Mouse (Mus musculus) liver, postnatal 0 days (tissue): ENCODE measurements around the gene A730046J19Rik. TPM values are rescaled to one million over a fixed set of nuclear protein-coding genes. Genes with fewer than 3 reads are reported as not detected.

Source experiments
- ATAC-seq: fragments of 200-750 bp; cut with Nextera tagmentation; 2 replicates; pipeline ENCODE4 v1.8.0; 2017; ENCODE audit warnings: mild to moderate bottlenecking, moderate library complexity
- DNase-seq: peaks from one replicate; pipeline ENCODE4 v3.0.0-alpha.2; 2016
- H3K27ac ChIP-seq: fragments of 300-500 bp; sonication (generic); 2 replicates; pipeline ENCODE4 v1.5.1; 2014; ENCODE audit warnings: antibody characterized with exemption, moderate library complexity, mild to moderate bottlenecking, low read depth
- H3K27me3 ChIP-seq: fragments of 300-500 bp; sonication (generic); 2 replicates; pipeline ENCODE4 v1.6.1; 2014; ENCODE audit warnings: low read length, control low read depth, mixed read lengths; ENCODE audit not compliant: insufficient read depth
- H3K36me3 ChIP-seq: fragments of 300-500 bp; sonication (generic); replicated peaks from 2 replicates; pipeline ENCODE4 v1.6.1; 2014; ENCODE audit warnings: mild to moderate bottlenecking, control low read depth, low read length, moderate library complexity, mixed read lengths; ENCODE audit not compliant: insufficient read depth
- H3K4me1 ChIP-seq: fragments of 300-500 bp; sonication (generic); 2 replicates; pipeline ENCODE4 v1.6.1; 2014; ENCODE audit warnings: antibody characterized with exemption, mild to moderate bottlenecking, control low read depth; ENCODE audit not compliant: insufficient read depth
- H3K4me2 ChIP-seq: fragments of 300-500 bp; sonication (generic); 2 replicates; pipeline ENCODE4 v1.6.1; 2014; ENCODE audit warnings: low read depth, mild to moderate bottlenecking, low read length, moderate library complexity, mixed read lengths
- H3K4me3 ChIP-seq: fragments of 300-500 bp; sonication (generic); 2 replicates; pipeline ENCODE4 v1.5.1; 2014; ENCODE audit warnings: low read depth, low read length
- H3K9ac ChIP-seq: fragments of 300-500 bp; sonication (generic); replicated peaks from 2 replicates; pipeline ENCODE4 v1.6.1; 2014; ENCODE audit warnings: mild to moderate bottlenecking, moderate library complexity
- H3K9me3 ChIP-seq: fragments of 300-500 bp; sonication (generic); 2 replicates; pipeline ENCODE4 v1.6.1; 2016; ENCODE audit warnings: mild to moderate bottlenecking, control low read depth, low read length, mixed read lengths
- CTCF ChIP-seq: sonication (generic); IDR thresholded peaks from 2 replicates; pipeline ENCODE4 v1.5.1; 2016; ENCODE audit warnings: antibody characterized with exemption, low read depth
- EP300 ChIP-seq: IDR thresholded peaks from 2 replicates; pipeline ENCODE4 v1.6.1; 2016; ENCODE audit warnings: antibody characterized with exemption, low read depth, mild to moderate bottlenecking
- WGBS: fragments of 180-500 bp; shearing (Covaris S2); extraction: QIAGEN DNeasy Blood & Tissue Kit; methylation state at CpG from one replicate; pipeline ENCODE4 v1.1.7; 2014; ENCODE audit not compliant: insufficient replicate concordance; 5-methylcytosine and 5-hydroxymethylcytosine counted together
- polyA plus RNA-seq: library from polyadenylated mRNA; unstranded; fragments of >200 nt; fragmentation: Nextera tagmentation; extraction: Ambion mirVana; gene quantifications from 2 replicates; pipeline ENCODE4 v1.2.1, GENCODE M21; 2015

Gene A730046J19Rik
- 0.06 and 0.14 TPM in 2 replicates for polyA plus RNA-seq

- Histone ChIP-seq H3K4me1 (no peaks in the 10 kb centered on the region), H3K36me3 (no peaks in the 10 kb centered on the region), H3K4me2 (peak within 1 kb of the TSS; percentile 44), H3K27ac (no peak within 1 kb of the TSS), H3K27me3 (0 out of 2 replicates have a peak, but pooled peaks cover 2% of the 10 kb centered on the region), H3K9ac (no peak within 1 kb of the TSS), H3K4me3 (no peak within 1 kb of the TSS), H3K9me3 (no peaks in the 10 kb centered on the region)
- no peak for ATAC-seq
- WGBS = 24% methylated on average over 8 of the region's 8 CpGs
- TF ChIP-seq EP300 (no peak), CTCF (no peak)
- DNase-seq = no peak
Observed at GRCm38 (mm10) chrX:144153523-144153922, at the start of gene A730046J19Rik. A730046J19Rik (plus strand) TSS chrX:144153695.

- Histone ChIP-seq H3K9ac (no peak overlapping the region), H3K36me3 (no peaks in the 10 kb centered on the region), H3K9me3 (no peaks in the 10 kb centered on the region), H3K27ac (no peak overlapping the region), H3K4me1 (no peaks in the 10 kb centered on the region), H3K27me3 (no peaks in the 10 kb centered on the region), H3K4me2 (no peak overlapping the region), H3K4me3 (no peak overlapping the region)
- no peak for TF ChIP-seq EP300
- no peak for TF ChIP-seq CTCF
- WGBS = 72% methylated on average over 2 of the region's 2 CpGs
- no peak for ATAC-seq
- no peak for DNase-seq
Observed at GRCm38 (mm10) chrX:144104619-144105416, 48.7 kb upstream of the A730046J19Rik start.

DNA sequence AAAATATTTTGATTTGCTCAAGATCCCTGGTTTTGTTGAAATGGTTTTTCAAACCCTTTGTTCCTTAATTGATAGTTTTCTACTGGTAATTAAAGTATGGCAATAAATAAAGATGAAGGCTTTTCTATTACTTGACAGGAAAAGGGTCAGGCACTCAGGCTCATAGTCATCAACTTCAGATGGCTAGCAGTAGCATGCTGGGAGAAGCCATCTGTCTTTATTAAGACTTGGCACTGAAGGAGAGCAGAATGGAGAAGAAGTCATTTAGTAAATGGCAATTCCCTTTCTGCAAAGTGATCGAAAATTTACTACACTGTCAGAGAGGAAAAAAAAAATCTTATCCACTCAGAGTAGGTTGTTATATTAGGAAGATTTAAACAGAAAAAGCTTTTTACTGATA is 17.2 kb upstream of the A730046J19Rik start:
- no peak for DNase-seq
- Histone ChIP-seq H3K36me3 (no peaks in the 10 kb centered on the region), H3K4me3 (no peak overlapping the region), H3K9ac (no peak overlapping the region), H3K4me2 (no peak overlapping the region), H3K27ac (no peak overlapping the region), H3K4me1 (no peaks in the 10 kb centered on the region), H3K27me3 (no peaks in the 10 kb centered on the region), H3K9me3 (no peaks in the 10 kb centered on the region)
- no peak for TF ChIP-seq EP300
- no peak for TF ChIP-seq CTCF
- 71% methylated on average over 1 of the region's 1 CpGs for WGBS
- no peak for ATAC-seq

DNA sequence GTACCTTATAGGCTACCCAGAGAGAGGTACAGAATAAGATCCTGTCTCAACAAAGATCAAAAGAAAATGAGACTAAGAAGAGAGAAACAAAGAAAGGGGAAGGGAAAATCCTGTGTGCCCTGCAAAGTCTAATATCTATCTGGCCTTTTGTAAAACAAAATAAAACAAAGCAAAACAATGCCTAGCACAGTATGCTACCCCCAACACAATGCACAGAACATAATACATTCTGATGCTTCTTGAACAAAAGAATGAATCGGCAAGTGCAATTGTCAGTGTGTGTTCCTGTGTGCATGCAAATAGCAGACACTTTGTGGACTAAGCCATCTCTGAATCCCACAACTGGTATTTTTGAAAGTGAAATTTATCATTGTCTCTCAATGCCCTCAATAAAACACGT is 3.5 kb upstream of the A730046J19Rik start:
- Histone ChIP-seq H3K27ac (no peak overlapping the region), H3K4me1 (no peaks in the 10 kb centered on the region), H3K27me3 (0 out of 2 replicates have a peak, but pooled peaks cover 2% of the 10 kb centered on the region), H3K4me3 (no peak overlapping the region), H3K4me2 (no peak overlapping the region), H3K9ac (no peak overlapping the region), H3K9me3 (no peaks in the 10 kb centered on the region), H3K36me3 (no peaks in the 10 kb centered on the region)
- TF ChIP-seq EP300 = no peak
- TF ChIP-seq CTCF = no peak
- no peak for ATAC-seq
- 75% methylated on average over 2 of the region's 2 CpGs for WGBS
- no peak for DNase-seq

DNA sequence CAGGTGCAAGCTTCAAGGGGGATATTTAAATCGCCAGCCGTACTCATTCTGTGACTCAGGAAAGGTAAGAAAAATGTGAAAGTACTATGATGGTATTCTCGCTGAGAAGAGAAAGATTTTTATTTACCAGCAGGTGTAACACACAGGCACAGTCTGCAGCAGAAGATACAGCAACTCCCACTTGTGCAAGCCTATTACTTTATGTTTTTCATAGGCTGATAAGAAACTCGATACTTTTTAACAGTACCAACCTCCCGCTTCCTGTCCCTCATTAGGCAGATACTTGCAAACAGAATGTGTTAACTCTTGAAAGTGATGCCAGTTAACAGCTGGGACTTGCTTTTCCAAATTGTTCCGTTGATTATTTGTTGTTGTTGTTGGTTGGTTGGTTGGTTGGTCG is 616 bp downstream of the A730046J19Rik start:
- 0 out of 2 replicates have a peak, but pooled peaks cover 2% of the 10 kb centered on the region for H3K27me3 ChIP-seq
- no peak for TF ChIP-seq EP300
- no peak for TF ChIP-seq CTCF
- no peaks in the 10 kb centered on the region for H3K4me1 ChIP-seq
- no peak for DNase-seq
- no peak for ATAC-seq
- H3K4me3 ChIP-seq = no peak overlapping the region
- WGBS = 20% methylated on average over 7 of the region's 7 CpGs
- no peak overlapping the region for H3K27ac ChIP-seq
- no peaks in the 10 kb centered on the region for H3K36me3 ChIP-seq
- no peak overlapping the region for H3K9ac ChIP-seq
- H3K9me3 ChIP-seq = no peaks in the 10 kb centered on the region
- H3K4me2 ChIP-seq = peak overlapping the region; percentile 44

DNA sequence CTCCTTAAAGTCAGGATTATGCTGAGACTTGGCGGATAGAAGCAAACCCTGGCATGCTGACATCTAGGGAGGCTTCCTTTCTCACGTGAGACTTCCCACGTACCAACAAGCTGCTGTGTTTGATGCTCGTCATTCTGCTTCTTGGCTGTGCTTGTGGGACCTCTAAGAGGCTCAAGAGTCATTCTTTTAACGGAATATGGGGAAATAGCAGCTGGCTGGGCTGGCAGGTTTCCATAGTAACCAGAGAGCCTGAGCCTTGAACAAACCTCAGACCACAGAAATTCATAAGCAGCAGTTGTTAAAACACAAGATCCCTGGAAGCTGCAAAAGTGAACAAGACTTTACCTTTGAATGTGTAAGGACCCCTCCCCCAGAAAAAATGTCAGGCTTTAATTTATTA is 9.4 kb downstream of the A730046J19Rik start:
- Histone ChIP-seq H3K4me1 (no peaks in the 10 kb centered on the region), H3K9me3 (no peaks in the 10 kb centered on the region), H3K36me3 (no peaks in the 10 kb centered on the region), H3K27ac (no peak overlapping the region), H3K4me3 (no peak overlapping the region), H3K4me2 (no peak overlapping the region), H3K27me3 (no peaks in the 10 kb centered on the region), H3K9ac (no peak overlapping the region)
- DNase-seq (no peak), ATAC-seq (no peak)
- 42% methylated on average over 5 of the region's 5 CpGs for WGBS
- no peak for TF ChIP-seq EP300
- no peak for TF ChIP-seq CTCF

Other genes with a start within 250 kb of the A730046J19Rik start
- 0.07 and 0.13 TPM in 2 replicates for gene Dcx, start 220.4 kb upstream of the A730046J19Rik start, polyA plus RNA-seq
- gene Alg13, start 164.1 kb downstream of the A730046J19Rik start, polyA plus RNA-seq = 4.6 and 5.5 TPM in 2 replicates